Mouse (Mus musculus): Measurements from ENCODE around the gene Slc35c2.

Slc35c2 gene

GRCm38 (mm10) chr2:165275124-165275640 is 12.5 kb downstream of the Slc35c2 start:
- no peak for DNase-seq (ENCODE audit: low spot score in 2 of 2)

GRCm38 (mm10) chr2:165273589-165273988 is 14.1 kb downstream of the Slc35c2 start:
- DNase-seq (ENCODE audit: low spot score in 2 of 2) = no peak

GRCm38 (mm10) chr2:165271326-165271725 is 16.3 kb downstream of the Slc35c2 start:
- DNase-seq (ENCODE audit: low spot score in 2 of 2) = no peak

- DNase-seq (ENCODE audit: low spot score in 2 of 2) = no peak
Observed at GRCm38 (mm10) chr2:165270858-165271257, 16.8 kb downstream of the Slc35c2 start.

GRCm38 (mm10) chr2:165266739-165267138 is 20.9 kb downstream of the Slc35c2 start:
- DNase-seq (ENCODE audit: low spot score in 2 of 2) = no peak

- no peak for DNase-seq (ENCODE audit: low spot score in 2 of 2)
Observed at GRCm38 (mm10) chr2:165263861-165264260, 23.8 kb downstream of the Slc35c2 start.

GRCm38 (mm10) chr2:165262274-165262990 is 25.2 kb downstream of the Slc35c2 start:
- DNase-seq (ENCODE audit: low spot score in 2 of 2) = no peak

GRCm38 (mm10) chr2:165259859-165260258 is 27.8 kb downstream of the Slc35c2 start:
- DNase-seq (ENCODE audit: low spot score in 2 of 2) = no peak

- no peak for DNase-seq (ENCODE audit: low spot score in 2 of 2)
Observed at GRCm38 (mm10) chr2:165258321-165258720, 29.3 kb downstream of the Slc35c2 start.

- no peak for DNase-seq (ENCODE audit: low spot score in 2 of 2)
Observed at GRCm38 (mm10) chr2:165257151-165257834, 30.4 kb downstream of the Slc35c2 start.

- no peak for DNase-seq (ENCODE audit: low spot score in 2 of 2)
Observed at GRCm38 (mm10) chr2:165256213-165256612, 31.5 kb downstream of the Slc35c2 start.

- no peak for DNase-seq (ENCODE audit: low spot score in 2 of 2)
Observed at GRCm38 (mm10) chr2:165253867-165254266, 33.8 kb downstream of the Slc35c2 start.

GRCm38 (mm10) chr2:165253269-165253668 is 34.4 kb downstream of the Slc35c2 start:
- no peak for DNase-seq (ENCODE audit: low spot score in 2 of 2)

- no peak for DNase-seq (ENCODE audit: low spot score in 2 of 2)
Observed at GRCm38 (mm10) chr2:165252801-165253200, 34.9 kb downstream of the Slc35c2 start.

- no peak for DNase-seq (ENCODE audit: low spot score in 2 of 2)
Observed at GRCm38 (mm10) chr2:165252381-165252780, 35.3 kb downstream of the Slc35c2 start.

GRCm38 (mm10) chr2:165250903-165251302 is 36.8 kb downstream of the Slc35c2 start:
- DNase-seq (ENCODE audit: low spot score in 2 of 2) = no peak

- no peak for DNase-seq (ENCODE audit: low spot score in 2 of 2)
Observed at GRCm38 (mm10) chr2:165248967-165249366, 38.7 kb downstream of the Slc35c2 start.

- DNase-seq (ENCODE audit: low spot score in 2 of 2) = no peak
Observed at GRCm38 (mm10) chr2:165246349-165246748, 41.3 kb downstream of the Slc35c2 start.

GRCm38 (mm10) chr2:165243122-165243720 is 44.4 kb downstream of the Slc35c2 start:
- DNase-seq (ENCODE audit: low spot score in 2 of 2) = no peak

- DNase-seq (ENCODE audit: low spot score in 2 of 2) = no peak
Observed at GRCm38 (mm10) chr2:165242575-165242974, 45.1 kb downstream of the Slc35c2 start.

GRCm38 (mm10) chr2:165241786-165242185 is 45.9 kb downstream of the Slc35c2 start:
- DNase-seq (ENCODE audit: low spot score in 2 of 2) = no peak

- DNase-seq (ENCODE audit: low spot score in 2 of 2) = no peak
Observed at GRCm38 (mm10) chr2:165240371-165240770, 47.3 kb downstream of the Slc35c2 start.
